Mouse (Mus musculus): ENCODE measurements around the gene Iqcd.

DNA sequence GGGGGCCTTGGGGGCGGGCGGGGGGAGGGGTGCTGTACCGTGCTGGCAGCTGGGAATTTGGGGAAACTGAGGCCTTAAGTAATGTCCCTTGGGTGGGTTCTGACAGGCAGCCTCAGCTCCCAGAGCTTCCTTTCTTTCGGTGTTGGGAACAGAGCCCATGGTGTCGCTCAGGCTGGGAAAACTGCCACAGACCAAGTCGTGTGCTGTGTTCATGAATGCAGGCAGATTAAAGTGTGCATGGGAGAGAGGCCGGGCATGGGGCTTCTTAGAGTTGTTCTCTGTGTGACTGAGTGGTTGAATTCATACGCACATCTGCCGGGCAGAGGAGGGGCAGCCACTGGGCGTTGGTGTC lies 33.0 kb downstream of the Iqcd start:
- TF ChIP-seq POLR2A (IDR thresholded peaks at IDR 0.05; ENCODE audit: insufficient read length, low read depth) (no peak), POLR2AphosphoS2 (IDR thresholded peaks at IDR 0.05; ENCODE audit: insufficient read length, low read depth) (no peak), MAX (IDR thresholded peaks at IDR 0.05; ENCODE audit: low read depth) (no peak), USF1 (IDR thresholded peaks at IDR 0.05; ENCODE audit: low read depth) (no peak), MYOG (IDR thresholded peaks at IDR 0.05; ENCODE audit: control insufficient read depth in 1 of 3, insufficient read depth in 1 of 3, insufficient read length in 2 of 3, low read depth in 2 of 3) (no peak), CEBPB (IDR thresholded peaks at IDR 0.05; ENCODE audit: insufficient read depth, poor library complexity, severe bottlenecking) (no peak), TCF12 (IDR thresholded peaks at IDR 0.05; ENCODE audit: insufficient read depth, poor library complexity, severe bottlenecking) (no peak), REST (IDR thresholded peaks at IDR 0.05; ENCODE audit: insufficient read depth, insufficient read length) (no peak), SRF (IDR thresholded peaks at IDR 0.05; ENCODE audit: control insufficient read depth, insufficient read length, low read depth) (no peak)
